Mouse (Mus musculus) kidney, postnatal 4 days (tissue): ENCODE measurements around the gene Lyz1.
"Not testable (repeated sequence)": the region's sequence is repeated elsewhere in the genome, so short reads cannot be mapped to it uniquely, and the experiment has no call there.

Experiments used
- DNase-seq, 2 experiments: peaks; one replicate each; pipeline ENCODE4 v3.0.0; 2021; ENCODE audit warnings: mixed read lengths in 2 of 2

Lyz1 gene

GRCm38 (mm10) chr10:117292671-117293070 lies at the start of gene Lyz1:
Gene Lyz1, minus strand, starts transcription at chr10:117292868.
- peak; percentile 27 to 46 for DNase-seq

DNA sequence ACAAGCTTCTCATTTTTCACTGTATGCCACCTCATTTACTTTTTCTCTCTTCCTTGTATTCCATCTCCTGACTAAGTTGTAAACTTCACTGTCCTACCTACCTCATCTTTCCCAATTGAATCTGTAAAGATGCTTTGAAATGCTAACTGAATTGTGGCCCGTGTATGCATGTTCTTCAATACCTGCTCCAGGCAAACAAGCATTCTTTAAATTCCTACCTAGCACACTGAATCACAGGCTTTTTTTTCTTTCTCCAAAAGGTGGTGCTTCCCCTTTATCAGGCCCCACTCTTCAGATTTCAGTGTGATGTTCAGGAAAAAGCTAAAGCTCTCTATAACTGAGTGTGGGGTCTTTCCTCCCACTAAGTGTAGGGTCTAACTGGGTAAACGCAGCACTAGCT lies 49.7 kb upstream of the Lyz1 start:
- DNase-seq = no peak

DNA sequence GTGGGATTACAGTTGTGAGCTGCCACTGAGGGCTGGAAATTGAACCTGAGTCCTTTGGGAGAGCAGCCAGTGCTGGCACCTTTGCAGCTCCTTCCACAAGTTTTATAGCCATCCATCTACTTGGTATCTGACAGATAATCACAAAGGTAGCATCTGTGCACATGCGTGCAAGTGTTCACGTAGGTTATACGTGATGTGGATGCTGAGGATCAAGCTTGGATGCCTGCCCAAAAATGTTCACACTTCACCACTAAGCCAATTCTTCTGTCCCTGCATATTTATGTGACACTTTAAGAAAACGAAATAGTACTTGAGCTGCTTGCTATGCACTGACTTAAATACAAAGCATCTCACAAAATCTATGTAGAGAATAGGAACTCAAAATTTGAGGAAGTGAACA lies 48.4 kb upstream of the Lyz1 start:
- DNase-seq = no peak

DNA sequence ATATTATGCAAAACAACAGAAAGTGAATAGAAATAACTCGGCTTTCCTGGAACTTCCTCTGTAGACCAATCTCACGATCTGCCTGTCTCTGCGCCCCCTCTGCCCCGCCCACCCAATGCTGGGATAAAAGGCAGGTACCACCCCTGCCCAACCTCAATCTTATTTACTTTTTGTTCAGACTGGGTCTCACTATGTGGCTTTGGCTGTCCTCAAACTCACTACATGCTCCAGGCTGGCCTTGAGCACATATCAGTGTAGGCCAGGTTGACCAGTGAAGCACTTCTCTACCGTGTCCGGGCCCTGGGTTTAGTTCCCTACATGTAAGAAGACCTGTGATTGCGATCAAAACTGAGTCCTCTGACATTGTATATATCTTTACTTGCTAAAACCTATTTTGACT lies 46.6 kb upstream of the Lyz1 start:
- no peak for DNase-seq

GRCm38 (mm10) chr10:117337946-117338345 lies 45.3 kb upstream of the Lyz1 start:
- DNase-seq = no peak

DNA sequence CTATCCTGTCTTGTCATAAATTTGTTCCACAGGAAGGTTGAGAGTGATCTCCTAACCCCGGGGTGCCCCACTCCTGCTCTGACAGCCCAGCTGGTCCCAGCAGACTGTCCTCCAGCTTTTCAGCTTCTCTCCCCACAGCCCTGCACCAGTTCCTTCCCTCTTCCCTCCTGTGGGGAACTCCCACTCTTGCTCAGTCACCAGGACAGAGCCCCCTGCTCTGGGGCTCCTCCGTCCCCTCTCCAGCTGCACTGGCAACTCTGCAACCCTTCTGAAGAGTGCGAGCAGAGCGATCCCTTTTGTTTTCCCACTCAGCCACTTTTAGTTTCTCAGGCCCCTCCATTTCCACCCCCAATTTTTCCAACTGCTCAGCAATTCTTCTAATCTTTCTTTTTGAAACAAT lies 43.0 kb upstream of the Lyz1 start:
- DNase-seq = no peak

GRCm38 (mm10) chr10:117330521-117330920 lies 37.9 kb upstream of the Lyz1 start:
- peak; percentile 51 to 53 for DNase-seq

GRCm38 (mm10) chr10:117323782-117324181 lies 31.1 kb upstream of the Lyz1 start:
- no peak for DNase-seq

GRCm38 (mm10) chr10:117322630-117323029 lies 30.0 kb upstream of the Lyz1 start:
- no peak for DNase-seq

GRCm38 (mm10) chr10:117320571-117320981 lies 27.9 kb upstream of the Lyz1 start:
- no peak for DNase-seq

GRCm38 (mm10) chr10:117316391-117316790 lies 23.7 kb upstream of the Lyz1 start:
- DNase-seq = no peak

- DNase-seq = no peak
Measured at GRCm38 (mm10) chr10:117313133-117313532, 20.5 kb upstream of the Lyz1 start.

DNA sequence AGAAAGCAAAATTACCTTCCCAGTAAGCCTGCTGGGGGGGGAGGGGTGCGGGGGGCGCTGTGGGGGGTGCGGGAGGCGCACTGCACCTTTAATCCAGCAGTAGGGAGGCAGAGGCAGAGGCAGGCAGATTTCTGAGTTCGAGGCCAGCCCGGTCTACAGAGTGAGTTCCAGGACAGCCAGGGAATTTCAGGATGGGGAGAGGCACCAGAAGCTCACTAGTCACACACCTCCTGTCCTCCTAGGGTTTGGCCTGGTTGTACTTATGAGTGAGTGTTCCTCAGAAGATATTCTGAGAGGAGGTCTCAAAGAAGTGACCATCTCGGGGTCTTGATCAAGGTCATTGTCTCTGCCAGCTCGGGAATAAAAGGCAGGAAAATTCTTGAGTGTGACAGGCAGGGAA lies 19.5 kb upstream of the Lyz1 start:
- no peak for DNase-seq

DNA sequence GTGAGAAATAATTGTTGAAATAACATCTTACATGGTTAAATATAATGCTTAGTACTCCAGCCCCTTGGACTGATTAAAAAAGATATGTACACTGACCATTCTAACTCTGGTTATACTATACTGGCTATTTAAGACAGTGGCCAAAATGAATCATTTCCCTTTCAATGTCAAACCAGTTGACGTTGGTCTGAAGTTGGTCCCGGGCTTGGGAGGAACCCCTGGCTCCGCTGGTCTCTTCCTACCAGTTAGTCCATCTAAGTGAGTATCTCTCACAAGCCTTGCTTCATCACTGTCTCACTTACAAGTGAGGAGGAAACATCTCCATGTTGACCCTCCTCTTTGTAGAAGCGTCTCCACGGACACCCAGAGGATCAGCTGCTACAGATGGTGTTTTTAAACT lies 11.7 kb upstream of the Lyz1 start:
- no peak for DNase-seq

- DNase-seq = no peak
Measured at GRCm38 (mm10) chr10:117301688-117302087, 9.0 kb upstream of the Lyz1 start.

DNA sequence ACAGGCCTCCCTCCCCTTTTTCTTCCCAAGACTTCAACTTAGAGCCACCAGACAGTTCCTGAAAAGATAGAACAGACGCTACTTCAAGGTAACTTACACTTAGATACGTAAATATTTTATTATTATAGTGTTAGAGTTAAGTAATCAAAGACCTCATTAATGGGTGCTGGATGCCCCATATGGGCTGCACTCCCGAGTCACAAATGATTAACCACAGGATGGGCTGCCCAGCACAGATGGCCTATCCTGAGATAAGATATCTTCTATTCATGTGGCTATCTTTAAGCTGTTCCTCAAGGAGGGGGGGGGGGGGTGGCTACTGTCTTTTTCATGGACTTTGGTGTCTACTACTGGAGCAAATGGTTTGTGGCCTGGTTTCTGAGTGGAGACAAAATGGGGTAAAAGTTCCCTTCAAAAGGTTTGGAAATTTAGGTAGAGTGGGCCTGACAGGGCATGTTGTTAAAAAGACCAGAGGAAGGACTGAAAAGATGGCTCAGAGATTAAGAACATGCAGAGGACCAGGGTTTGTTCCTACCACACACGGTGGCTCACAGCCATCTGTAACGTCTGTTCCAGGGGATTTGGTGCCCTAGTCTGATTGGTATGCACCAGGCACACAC lies 7.3 kb upstream of the Lyz1 start:
- no peak for DNase-seq

DNA sequence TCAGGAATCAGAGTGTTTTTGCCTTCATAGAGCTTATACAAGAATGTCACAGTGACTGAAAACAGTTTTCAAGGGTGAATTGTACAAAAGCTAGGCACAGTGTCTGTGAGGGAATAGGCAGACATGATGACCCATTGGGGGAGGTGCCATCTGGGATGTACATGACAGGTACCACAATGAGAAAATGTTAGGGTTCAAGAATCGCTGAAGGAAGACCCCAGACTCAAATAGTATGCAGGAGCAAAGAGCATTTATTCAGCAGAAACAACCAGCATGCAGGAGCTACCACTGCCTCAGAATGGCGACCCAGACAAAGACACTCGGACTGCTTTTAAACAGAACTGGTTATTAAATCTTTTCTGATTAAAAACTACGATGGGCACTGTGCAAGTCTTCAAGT lies 6.4 kb upstream of the Lyz1 start:
- DNase-seq = no peak

DNA sequence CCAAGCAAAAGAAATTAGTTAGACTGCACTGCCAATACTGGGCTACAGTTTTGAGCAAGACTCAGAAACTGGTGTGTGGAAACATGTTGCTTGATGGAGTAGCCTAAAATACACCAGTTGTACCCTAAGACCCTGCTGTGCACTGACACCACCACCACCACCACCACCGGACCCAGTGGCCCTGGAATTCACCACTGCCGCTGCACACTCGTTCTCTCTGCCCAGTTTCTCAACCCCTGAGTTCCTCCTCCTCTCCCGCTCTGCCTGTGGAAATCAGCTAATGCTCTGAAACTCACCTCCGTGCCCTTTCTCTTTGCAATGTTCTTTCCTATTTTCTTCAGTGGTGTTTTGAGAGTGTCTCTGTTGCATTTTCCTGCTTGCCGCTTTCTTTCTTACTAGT lies 5.7 kb upstream of the Lyz1 start:
- no peak for DNase-seq

DNA sequence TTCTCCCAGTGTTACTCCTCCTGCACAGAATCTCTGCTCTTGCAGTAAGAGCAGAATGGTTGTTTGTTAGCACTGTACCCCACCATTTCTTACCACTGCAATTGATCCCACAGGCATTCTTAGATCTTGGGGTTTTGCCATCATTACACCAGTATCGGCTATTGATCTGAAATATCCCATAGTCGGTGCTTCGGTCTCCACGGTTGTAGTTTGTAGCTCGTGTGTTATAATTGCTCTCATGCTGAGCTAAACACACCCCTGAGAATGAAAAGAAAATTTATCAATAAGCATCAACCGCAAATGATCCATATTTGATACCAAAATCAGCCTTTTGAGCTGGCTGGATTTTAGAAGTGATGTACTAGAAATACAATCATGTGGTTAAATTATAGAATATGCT lies 1.7 kb downstream of the Lyz1 start:
- DNase-seq = not testable (repeated sequence)

DNA sequence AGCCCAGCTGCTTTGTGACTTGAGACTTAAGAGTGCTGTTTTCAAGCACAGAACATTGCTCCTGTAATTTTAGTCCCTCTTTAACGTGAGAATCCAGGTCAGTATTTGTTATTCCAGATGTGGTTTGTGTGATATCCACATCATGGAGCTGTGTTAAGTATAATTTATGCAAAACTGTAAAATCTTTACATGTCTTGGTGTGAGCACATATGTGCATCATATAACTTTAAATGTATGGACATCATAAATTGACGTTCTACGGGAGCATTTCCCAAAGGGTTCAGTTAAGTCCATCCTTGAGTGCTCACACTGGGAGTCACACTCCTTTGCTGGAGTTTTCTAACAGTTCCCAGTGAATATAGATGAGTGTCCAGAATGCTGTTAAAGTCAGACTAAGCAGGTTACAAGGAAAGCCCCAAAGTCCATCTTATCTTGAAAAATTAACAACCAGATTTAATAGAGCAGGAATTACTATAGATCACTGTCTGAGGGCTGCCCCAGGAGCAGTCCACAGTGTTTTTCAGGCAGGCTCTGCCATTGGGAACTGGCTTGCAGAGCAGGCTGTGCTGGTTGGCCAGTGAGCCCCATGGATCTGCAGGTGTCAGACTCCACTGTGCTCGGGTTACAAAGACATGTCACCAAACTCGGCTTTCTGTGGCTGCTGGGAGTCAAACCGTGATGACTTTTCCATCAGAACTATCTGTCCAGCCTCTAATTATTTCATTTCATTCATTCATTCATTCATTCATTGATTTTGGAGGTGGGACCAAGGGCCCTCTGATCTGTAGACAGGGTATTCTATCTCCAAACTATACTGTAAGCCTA lies 2.4 kb downstream of the Lyz1 start:
- DNase-seq = no peak

- DNase-seq = not testable (repeated sequence)
Measured at GRCm38 (mm10) chr10:117289034-117289505, 3.6 kb downstream of the Lyz1 start.

- no peak for DNase-seq
Measured at GRCm38 (mm10) chr10:117288197-117289033, 4.3 kb downstream of the Lyz1 start.

DNA sequence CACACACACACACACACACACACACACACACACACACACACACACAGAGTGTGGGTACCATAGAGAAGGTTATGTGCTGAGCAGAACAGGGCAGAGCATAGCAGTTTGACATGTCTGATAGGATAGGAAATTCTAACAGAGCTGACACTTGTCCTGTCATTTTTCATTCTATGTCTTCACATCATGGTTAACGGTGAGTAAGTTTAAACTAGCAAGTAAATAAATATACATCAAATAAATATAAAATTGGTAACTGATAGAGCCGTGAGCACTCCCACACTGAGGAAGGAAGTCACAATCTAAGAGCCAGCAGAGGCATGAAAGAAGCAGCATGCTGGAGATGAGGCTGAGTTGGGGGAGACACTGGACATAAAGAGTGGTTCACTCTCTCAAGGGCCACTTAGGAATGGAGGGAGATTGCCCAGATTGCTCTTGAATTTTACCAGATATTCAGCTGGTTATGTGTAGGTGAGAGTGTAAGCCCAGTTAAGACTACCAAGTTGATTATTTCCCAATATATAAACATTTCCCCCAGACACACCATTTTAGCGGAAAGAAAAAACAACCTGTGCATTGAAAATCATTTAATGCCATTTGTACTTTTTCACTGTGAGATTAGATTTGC lies 5.3 kb downstream of the Lyz1 start:
- no peak for DNase-seq
